Mouse (Mus musculus): Measurements from ENCODE around the gene Dydc2.

- TF ChIP-seq CTCF (IDR thresholded peaks at IDR 0.05; ENCODE audit: low read depth, low read length), result no peak
- no peak for TF ChIP-seq POLR2A (IDR thresholded peaks at IDR 0.05; ENCODE audit: borderline replicate concordance, low read depth, low read length)
Measured at GRCm38 (mm10) chr14:41008138-41008537, 60.9 kb downstream of the Dydc2 start.
